11 mouse cellular contexts compared by ENCODE assay signal in the genomic region with DNA sequence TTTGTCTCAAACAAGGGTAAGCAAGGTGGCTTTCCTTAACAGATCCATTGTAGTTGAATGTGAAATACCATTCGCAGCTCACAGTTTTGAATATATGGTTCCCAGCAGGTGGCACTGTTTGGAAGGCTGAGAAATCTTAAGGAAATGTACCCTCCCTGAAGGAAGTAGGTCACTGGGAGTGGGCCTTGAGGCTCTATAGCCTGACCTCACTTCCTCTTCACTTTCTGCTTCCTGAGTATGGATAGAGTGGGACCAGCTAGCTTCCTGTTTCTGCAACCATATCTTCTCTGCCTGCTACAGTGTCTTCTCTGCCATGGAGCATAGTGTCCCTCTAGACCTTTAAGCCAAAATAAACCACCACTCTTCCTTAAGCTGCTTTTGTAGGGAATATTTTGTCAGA.
DNase-seq lines count a peak whose midpoint lies in the region; ATAC-seq and TF ChIP-seq lines count a peak whose summit lies in the region.
"Had no signal": no experiment of that assay in that cellular context is flagged by ENCODE, and none has a peak within 500 bp of the region (broad histone marks: within the 10 kb centered on the region; RNA-seq: fewer than 3 reads in every experiment).

No protein-coding gene starts in this region.

- H3K4me1 ChIP-seq in kidney, adult 2 months (ENCODE audit: control insufficient read depth, insufficient read depth, low read length): no peaks in the 10 kb centered on the region
- no peaks in the 10 kb centered on the region for H3K4me1 ChIP-seq in G1E (ENCODE audit: insufficient read depth, low read depth, low read length)
- no peaks in the 10 kb centered on the region for H3K4me1 ChIP-seq in hindbrain, embryonic 14.5 days (replicated peaks; ENCODE audit: control insufficient read depth, insufficient read depth, low read length)
- H3K4me1 ChIP-seq: embryonic facial prominence, embryonic 12.5 days had no signal

- H3K4me2 ChIP-seq in hindbrain, embryonic 14.5 days (replicated peaks): no peak overlapping the region
- H3K4me2 ChIP-seq: embryonic facial prominence, embryonic 12.5 days; heart, embryonic 15.5 days had no signal

- no peak overlapping the region for H3K27ac ChIP-seq in kidney, adult 2 months (ENCODE audit: insufficient read depth, low read depth, low read length)
- H3K27ac ChIP-seq in hindbrain, embryonic 14.5 days: no peak overlapping the region
- H3K27ac ChIP-seq: embryonic facial prominence, embryonic 12.5 days; heart, embryonic 15.5 days had no signal

- no peak for TF ChIP-seq CTCF in kidney, adult 2 months (conservative IDR thresholded peaks at IDR 0.05; ENCODE audit: insufficient read depth, insufficient read length, low read depth, low read length)
- no peak for TF ChIP-seq CTCF in G1E (IDR thresholded peaks at IDR 0.05; ENCODE audit: low read depth, low read length)

- no peaks in the 10 kb centered on the region for H3K27me3 ChIP-seq in kidney, adult 2 months (replicated peaks; ENCODE audit: control insufficient read depth, insufficient read depth, low read length)
- no peaks in the 10 kb centered on the region for H3K27me3 ChIP-seq in G1E (ENCODE audit: insufficient read depth, low read length)
- H3K27me3 ChIP-seq in hindbrain, embryonic 14.5 days (ENCODE audit: control insufficient read depth, insufficient read depth, low read length): no peaks in the 10 kb centered on the region
- H3K27me3 ChIP-seq: embryonic facial prominence, embryonic 12.5 days; heart, embryonic 15.5 days had no signal

- peak; percentile 18 for DNase-seq in kidney, adult 2 months
- no peak for DNase-seq in kidney, adult 18-20 months
- DNase-seq in G1E (ENCODE audit: low spot score): no peak
- DNase-seq in embryo, embryonic 11 days: peak; percentile 32
- DNase-seq in mesoderm, embryonic 11.5 days (ENCODE audit: low read depth, low spot score): peak; percentile 21
- DNase-seq in gastrocnemius, postnatal 10 days: no peak
- DNase-seq in left cerebral cortex, adult 8-10 months (ENCODE audit: low spot score in 2 of 2): no peak
- no peak for DNase-seq in hindbrain, embryonic 14.5 days (ENCODE audit: low spot score)
- DNase-seq: left cerebral cortex, postnatal 4 days had no signal

- peak; percentile 28 for ATAC-seq in G1E (ENCODE audit: extremely low read depth, insufficient number of reproducible peaks, low FRiP score, poor library complexity, severe bottlenecking)
- ATAC-seq in hindbrain, embryonic 14.5 days (ENCODE audit: low FRiP score): no peak

- 76% methylated on average over 1 of the region's 1 CpGs for WGBS in kidney, adult 2 months
- 89% methylated on average over 1 of the region's 1 CpGs for WGBS in hindbrain, embryonic 14.5 days

- no peaks in the 10 kb centered on the region for H3K9me3 ChIP-seq in G1E (replicated peaks)
- H3K9me3 ChIP-seq in hindbrain, embryonic 14.5 days (ENCODE audit: control insufficient read depth, low read length): no peaks in the 10 kb centered on the region
- H3K9me3 ChIP-seq: embryonic facial prominence, embryonic 12.5 days; heart, embryonic 15.5 days had no signal

- H3K36me3 ChIP-seq in kidney, adult 2 months (ENCODE audit: control insufficient read depth, insufficient read depth, low read length): no peaks in the 10 kb centered on the region
- no peaks in the 10 kb centered on the region for H3K36me3 ChIP-seq in G1E (replicated peaks)
- no peaks in the 10 kb centered on the region for H3K36me3 ChIP-seq in hindbrain, embryonic 14.5 days (replicated peaks; ENCODE audit: control insufficient read depth, insufficient read depth)
- H3K36me3 ChIP-seq: embryonic facial prominence, embryonic 12.5 days; heart, embryonic 15.5 days had no signal

- H3K4me3 ChIP-seq in kidney, adult 2 months (ENCODE audit: insufficient read depth, low read depth, low read length): no peak overlapping the region
- H3K4me3 ChIP-seq in G1E (ENCODE audit: low read depth, low read length): no peak overlapping the region
- no peak overlapping the region for H3K4me3 ChIP-seq in hindbrain, embryonic 14.5 days (replicated peaks; ENCODE audit: low read length)
- H3K4me3 ChIP-seq: embryonic facial prominence, embryonic 12.5 days; heart, embryonic 15.5 days had no signal

- no peak for TF ChIP-seq POLR2A in kidney, adult 2 months (IDR thresholded peaks at IDR 0.05; ENCODE audit: low read depth, low read length)

- H3K9ac ChIP-seq in hindbrain, embryonic 14.5 days: no peak overlapping the region
- H3K9ac ChIP-seq: embryonic facial prominence, embryonic 12.5 days; heart, embryonic 15.5 days had no signal

Comparison
In these comparisons a context has a peak if more than half of its experiments do, and no peak if none do; other contexts are left out.
1. DNase-seq: peak in kidney, adult 2 months (single experiment), embryo, embryonic 11 days (single experiment) and mesoderm, embryonic 11.5 days (single experiment); none in kidney, adult 18-20 months (single experiment), G1E (single experiment), gastrocnemius, postnatal 10 days (single experiment), left cerebral cortex, adult 8-10 months (0 of 2) and hindbrain, embryonic 14.5 days (single experiment).